Mouse (Mus musculus) G1E (cell line): ENCODE data around the gene Olfr578. TPM values are rescaled to one million over a fixed set of nuclear protein-coding genes. Genes with fewer than 3 reads are reported as not detected.
A peak's percentile ranks its signal among the peaks of the same experiment; 100 is the strongest.

Experiments used
- ATAC-seq: 2 replicates; pipeline ENCODE4 v1.8.0; 2016; ENCODE audit warnings: mild to moderate bottlenecking; ENCODE audit not compliant: insufficient number of reproducible peaks, poor library complexity, low FRiP score, severe bottlenecking; ENCODE audit errors: extremely low read depth
- DNase-seq: peaks from one replicate; pipeline ENCODE4 v3.0.0; 2012; ENCODE audit warnings: low spot score
- H3K27me3 ChIP-seq: 2 replicates; pipeline ENCODE4 v1.6.1; 2012; ENCODE audit warnings: mild to moderate bottlenecking, low read length, inconsistent platforms; ENCODE audit not compliant: insufficient read depth
- H3K36me3 ChIP-seq: replicated peaks from 2 replicates; pipeline ENCODE3; 2012; ENCODE audit warnings: mild to moderate bottlenecking, inconsistent platforms
- H3K4me1 ChIP-seq: 2 replicates; pipeline ENCODE4 v1.6.1; 2012; ENCODE audit warnings: low read depth, low read length, inconsistent platforms, mixed read lengths; ENCODE audit not compliant: insufficient read depth
- H3K4me3 ChIP-seq: 2 replicates; pipeline ENCODE4 v1.5.1; 2012; ENCODE audit warnings: low read depth, mild to moderate bottlenecking, inconsistent platforms, low read length, moderate library complexity, mixed read lengths
- H3K9me3 ChIP-seq: replicated peaks from 2 replicates; pipeline ENCODE4 v1.6.1; 2012; ENCODE audit warnings: inconsistent platforms
- CTCF ChIP-seq: IDR thresholded peaks from 2 replicates; pipeline ENCODE4 v1.5.1; 2012; ENCODE audit warnings: low read depth, low read length, inconsistent platforms, mixed read lengths
- GATA1 ChIP-seq: IDR thresholded peaks from 2 replicates; pipeline ENCODE4 v1.6.1; 2012; ENCODE audit warnings: borderline replicate concordance, low read length, inconsistent platforms, mixed read lengths
- GATA2 ChIP-seq: IDR thresholded peaks from 2 replicates; pipeline ENCODE4 v1.6.1; 2012; ENCODE audit warnings: low read depth, low read length, inconsistent platforms, borderline replicate concordance
- POLR2AphosphoS5 ChIP-seq: IDR thresholded peaks from 2 replicates; pipeline ENCODE4 v1.6.1; 2012; ENCODE audit warnings: low read depth, low read length, inconsistent platforms; ENCODE audit not compliant: insufficient replicate concordance
- TAL1 ChIP-seq: conservative IDR thresholded peaks from 2 replicates; pipeline ENCODE4 v1.6.1; 2012; ENCODE audit warnings: low read depth, low read length, inconsistent platforms, mixed read lengths
- polyA plus RNA-seq: library from polyadenylated mRNA; stranded (reverse); fragments of >175 nt; gene quantifications from 2 replicates; pipeline ENCODE4 v1.2.3, GENCODE M21; 2012
- total RNA-seq, 2 experiments: library from RNA; stranded (forward) in 1 of 2; stranded (reverse) in 1 of 2; fragments of 200-1000 nt in 1 of 2; fragments of >200 nt in 1 of 2; fragmentation: Nextera tagmentation in 1 of 2; gene quantifications; 2 replicates each; pipeline ENCODE4 v1.2.3; 2014 to 2017

Gene Olfr578
- total RNA-seq (2014; fragmentation: Nextera tagmentation) (not detected in 2 replicates), total RNA-seq (2017) (0.05 TPM in 1 of 2 replicates, not detected in the other), polyA plus RNA-seq (not detected in 2 replicates)

- ATAC-seq (no peak), DNase-seq (no peak)
These were observed at the start of gene Olfr578 for GRCm38 (mm10) chr7:102989224-102989623. Gene Olfr578, minus strand, starts transcription at chr7:102989324.

GRCm38 (mm10) chr7:103037724-103038123 is 48.6 kb upstream of the Olfr578 start, which contains the start of gene Olfr582:
Gene Olfr582, plus strand, starts transcription at chr7:103038024.
- H3K36me3 ChIP-seq, result no peaks in the 10 kb centered on the region
- H3K9me3 ChIP-seq, result no peaks in the 10 kb centered on the region
- TF ChIP-seq TAL1, result no peak
- TF ChIP-seq CTCF, result no peak
- TF ChIP-seq GATA2, result no peak
- no peak for TF ChIP-seq GATA1
- TF ChIP-seq POLR2AphosphoS5, result no peak
- H3K4me3 ChIP-seq, result no peak within 1 kb of the TSS
- no peaks in the 10 kb centered on the region for H3K27me3 ChIP-seq
- no peak for DNase-seq
- no peak for ATAC-seq
- no peaks in the 10 kb centered on the region for H3K4me1 ChIP-seq

More at GRCm38 (mm10) chr7:102989224-102989623, at the start of gene Olfr578:
- H3K4me1 ChIP-seq, result no peaks in the 10 kb centered on the region
- no peaks in the 10 kb centered on the region for H3K27me3 ChIP-seq
- no peak within 1 kb of the TSS for H3K4me3 ChIP-seq
- no peaks in the 10 kb centered on the region for H3K36me3 ChIP-seq
- H3K9me3 ChIP-seq, result no peaks in the 10 kb centered on the region
- no peak for TF ChIP-seq POLR2AphosphoS5
- TF ChIP-seq CTCF, result no peak
- TF ChIP-seq TAL1, result no peak
- TF ChIP-seq GATA2, result no peak
- TF ChIP-seq GATA1, result no peak

DNA sequence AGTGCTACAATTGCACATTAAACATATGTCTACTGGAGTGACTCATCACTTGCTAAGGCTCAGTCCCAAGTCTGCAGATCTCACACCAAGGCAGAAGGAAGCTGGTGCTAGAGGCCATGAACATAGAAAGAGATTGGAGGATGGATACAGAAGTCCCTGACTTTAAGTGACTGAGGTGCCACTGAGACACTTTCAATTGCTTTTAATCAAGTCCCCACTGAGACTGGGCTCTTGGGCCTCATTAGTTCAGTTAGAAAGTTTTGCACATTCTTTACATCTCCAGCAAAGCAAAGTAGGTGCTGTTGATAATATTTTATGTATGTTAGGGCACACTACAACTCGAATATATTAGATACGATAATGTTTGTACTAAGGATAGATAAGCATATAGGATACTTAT is 13.3 kb downstream of the Olfr578 start, which contains the start of gene Olfr577:
Olfr577 (minus strand) TSS at position 101 of the 400 bp plus-strand sequence.
- no peak within 1 kb of the TSS for H3K4me3 ChIP-seq
- DNase-seq, result no peak
- H3K4me1 ChIP-seq, result no peaks in the 10 kb centered on the region
- no peak for ATAC-seq
- H3K27me3 ChIP-seq, result no peaks in the 10 kb centered on the region
- no peaks in the 10 kb centered on the region for H3K36me3 ChIP-seq
- H3K9me3 ChIP-seq, result no peaks in the 10 kb centered on the region
- TF ChIP-seq TAL1 (no peak), GATA2 (no peak), GATA1 (no peak), CTCF (no peak), POLR2AphosphoS5 (no peak)

DNA sequence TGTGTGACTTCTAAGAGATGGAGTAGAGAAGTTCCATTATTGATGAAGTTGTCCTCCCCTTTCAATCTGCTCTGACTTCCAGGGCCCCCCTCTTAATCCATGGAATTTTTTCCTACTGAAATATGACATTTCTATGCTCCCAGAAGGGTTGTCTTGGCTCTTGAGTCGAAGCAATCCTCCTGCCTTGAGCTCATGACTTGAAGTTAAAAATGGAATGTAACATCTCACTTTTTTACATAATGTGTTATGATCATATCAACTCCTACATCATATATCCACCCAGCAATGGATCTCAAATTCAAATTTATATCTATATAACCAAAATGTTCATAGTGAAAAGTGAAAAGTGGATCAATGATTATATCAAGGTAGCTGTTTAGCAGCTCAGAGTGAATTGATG is 14.7 kb downstream of the Olfr578 start:
- Histone ChIP-seq H3K36me3 (no peaks in the 10 kb centered on the region), H3K9me3 (no peaks in the 10 kb centered on the region), H3K27me3 (no peaks in the 10 kb centered on the region), H3K4me3 (no peak overlapping the region), H3K4me1 (no peaks in the 10 kb centered on the region)
- ATAC-seq (no peak), DNase-seq (no peak)
- TF ChIP-seq POLR2AphosphoS5, result no peak
- TF ChIP-seq GATA2, result no peak
- TF ChIP-seq CTCF, result no peak
- TF ChIP-seq GATA1, result no peak
- no peak for TF ChIP-seq TAL1

- no peaks in the 10 kb centered on the region for H3K9me3 ChIP-seq
- DNase-seq (no peak), ATAC-seq (no peak)
- no peak within 1 kb of the TSS for H3K4me3 ChIP-seq
- peaks cover 9% of the 10 kb centered on the region; the same call in 1 of the 2 replicates for H3K4me1 ChIP-seq
- TF ChIP-seq POLR2AphosphoS5 (no peak), GATA1 (no peak), GATA2 (no peak), TAL1 (no peak), CTCF (no peak)
- H3K27me3 ChIP-seq, result no peaks in the 10 kb centered on the region
- no peaks in the 10 kb centered on the region for H3K36me3 ChIP-seq
These were observed 26.8 kb downstream of the Olfr578 start, which contains the start of gene Olfr576 for GRCm38 (mm10) chr7:102962360-102962759. Gene Olfr576, plus strand, starts transcription at chr7:102962660.

GRCm38 (mm10) chr7:102958593-102958992 is 30.5 kb downstream of the Olfr578 start, which contains the start of gene Olfr575:
Gene Olfr575, minus strand, starts transcription at chr7:102958775.
- Histone ChIP-seq H3K4me1 (peaks cover 11% of the 10 kb centered on the region; the same call in 1 of the 2 replicates), H3K9me3 (no peaks in the 10 kb centered on the region), H3K4me3 (no peak within 1 kb of the TSS), H3K36me3 (no peaks in the 10 kb centered on the region), H3K27me3 (no peaks in the 10 kb centered on the region)
- peak; percentile 91 for TF ChIP-seq TAL1
- no peak for TF ChIP-seq POLR2AphosphoS5
- DNase-seq (no peak), ATAC-seq (peak; percentile 76)
